Mouse (Mus musculus): Measurements from ENCODE around the gene Hnrnpa2b1. TPM values are rescaled to one million over a fixed set of nuclear protein-coding genes. Genes with fewer than 3 reads are reported as not detected.
A peak's percentile ranks its signal among the peaks of the same experiment; 100 is the strongest.

Gene Hnrnpa2b1
- total RNA-seq, 1 experiment: 609 TPM

DNA sequence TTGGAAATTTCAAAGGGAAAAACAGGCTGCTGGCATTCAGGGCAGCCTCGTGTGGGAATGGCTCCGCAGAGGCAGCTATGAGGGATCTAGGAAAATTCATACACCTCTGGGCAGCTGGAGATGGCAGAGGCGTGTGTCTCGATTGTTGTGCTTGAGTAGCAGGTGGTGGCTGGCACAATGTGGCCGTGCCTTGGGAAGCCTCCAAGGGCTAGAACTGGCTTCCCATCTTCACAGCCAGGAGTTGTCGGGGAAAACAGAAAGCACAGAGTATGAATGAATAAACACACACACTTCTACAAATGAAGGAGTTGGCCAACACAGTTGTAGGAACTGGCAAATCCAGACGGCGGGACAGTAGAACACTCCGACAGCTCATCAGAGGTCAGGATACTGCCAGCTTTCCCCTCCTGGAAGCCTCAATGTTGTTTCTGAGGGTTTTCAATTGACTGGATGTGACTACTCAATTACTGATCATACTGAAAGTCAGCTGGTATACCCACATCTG is 30.8 kb downstream of the Hnrnpa2b1 start:
- H3K36me3 ChIP-seq (ENCODE audit: control insufficient read depth, insufficient read depth, low read length, poor library complexity, severe bottlenecking): no peaks in the 10 kb centered on the region
- H3K4me1 ChIP-seq (ENCODE audit: control insufficient read depth in 2 of 2, insufficient read depth in 2 of 2, low read length in 2 of 2, poor library complexity in 1 of 2): peaks cover 6% of the 10 kb centered on the region in 2 experiments; a peak in 2 of 4 replicates
- H3K9me3 ChIP-seq (ENCODE audit: control insufficient read depth, insufficient read depth, low read depth, low read length): no peaks in the 10 kb centered on the region
- no peak overlapping the region for H3K9ac ChIP-seq (ENCODE audit: insufficient read depth, low read depth, low read length, poor library complexity, severe bottlenecking)
- H3K4me3 ChIP-seq (ENCODE audit: insufficient read depth in 1 of 2, low read depth in 1 of 2, low read length in 2 of 2, poor library complexity in 1 of 2, severe bottlenecking in 1 of 2): no peak overlapping the region
- in situ Hi-C loops (cut with MboI; ENCODE audit: low sequenced_read_pairs in 2 of 2, unreplicated experiment in 2 of 2): no loop called here
- no peak for DNase-seq (ENCODE audit: low read depth, low spot score)
- no peak overlapping the region for H3K27ac ChIP-seq (ENCODE audit: insufficient read depth, low read depth, low read length, poor library complexity, severe bottlenecking)
- no peak for TF ChIP-seq CHD2 (IDR thresholded peaks at IDR 0.05; ENCODE audit: low read depth, low read length)
- no peak for TF ChIP-seq ZNF384 (IDR thresholded peaks at IDR 0.05; ENCODE audit: low read depth, low read length)
- no peak for TF ChIP-seq ZC3H11A (IDR thresholded peaks at IDR 0.05; ENCODE audit: borderline replicate concordance, low read depth, low read length)
- TF ChIP-seq MAFK (IDR thresholded peaks at IDR 0.05; ENCODE audit: insufficient read depth, low read depth, low read length): no peak

DNA sequence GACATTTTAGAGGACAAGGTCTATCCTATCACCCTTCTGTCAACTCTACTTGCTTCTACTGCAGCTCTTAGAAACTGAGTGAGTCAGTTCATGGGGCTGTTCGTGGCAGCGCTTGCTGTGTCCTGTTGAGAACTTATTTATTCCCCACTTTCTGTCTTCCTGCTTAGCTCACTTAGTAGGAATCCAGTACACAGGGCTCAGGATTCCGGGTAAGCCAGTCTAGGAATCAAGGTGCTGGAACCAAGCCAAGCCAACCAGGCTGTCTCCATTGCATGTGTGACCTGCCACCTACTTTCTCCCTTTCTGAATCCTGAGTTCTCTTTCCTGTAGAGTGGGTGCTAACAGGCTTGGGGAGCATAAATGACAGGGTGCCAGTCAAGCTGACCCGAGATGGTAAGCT is 32.0 kb downstream of the Hnrnpa2b1 start:
- Histone ChIP-seq H3K9ac (ENCODE audit: insufficient read depth, low read depth, low read length, poor library complexity, severe bottlenecking) (no peak overlapping the region), H3K27ac (ENCODE audit: insufficient read depth, low read depth, low read length, poor library complexity, severe bottlenecking) (no peak overlapping the region), H3K36me3 (ENCODE audit: control insufficient read depth, insufficient read depth, low read length, poor library complexity, severe bottlenecking) (no peaks in the 10 kb centered on the region), H3K4me1 (ENCODE audit: control insufficient read depth in 2 of 2, insufficient read depth in 2 of 2, low read length in 2 of 2, poor library complexity in 1 of 2) (peaks cover 6% of the 10 kb centered on the region in 2 experiments; a peak in 2 of 4 replicates), H3K9me3 (ENCODE audit: control insufficient read depth, insufficient read depth, low read depth, low read length) (no peaks in the 10 kb centered on the region), H3K4me3 (ENCODE audit: insufficient read depth in 1 of 2, low read depth in 1 of 2, low read length in 2 of 2, poor library complexity in 1 of 2, severe bottlenecking in 1 of 2) (no peak overlapping the region)
- in situ Hi-C loops (cut with MboI; ENCODE audit: low sequenced_read_pairs in 2 of 2, unreplicated experiment in 2 of 2): no loop called here
- DNase-seq (ENCODE audit: low read depth, low spot score): no peak
- no peak for TF ChIP-seq HCFC1 (IDR thresholded peaks at IDR 0.05; ENCODE audit: borderline replicate concordance, insufficient read depth, low read length)

DNA sequence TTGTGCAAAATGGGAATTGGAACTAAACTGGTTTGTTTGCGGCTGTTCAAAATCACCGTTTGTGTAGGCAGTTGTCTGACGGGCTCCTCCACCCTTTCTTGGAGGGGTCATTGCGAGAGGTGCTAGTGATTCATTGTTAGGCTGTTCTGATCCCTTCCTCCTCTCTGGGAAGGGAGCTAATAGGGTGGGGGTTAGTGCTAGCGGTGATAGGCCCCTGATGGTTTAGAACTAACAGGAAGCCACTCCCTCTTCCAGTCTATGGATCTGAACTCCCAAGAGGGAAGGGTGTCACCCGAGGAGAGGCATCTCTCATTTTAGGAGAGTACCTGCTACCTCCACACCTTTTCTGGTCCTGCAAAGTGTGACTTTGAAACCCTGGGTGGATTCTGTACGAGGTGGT is 35.4 kb downstream of the Hnrnpa2b1 start:
- H3K36me3 ChIP-seq (ENCODE audit: control insufficient read depth, insufficient read depth, low read length, poor library complexity, severe bottlenecking): no peaks in the 10 kb centered on the region
- H3K4me3 ChIP-seq (ENCODE audit: insufficient read depth in 1 of 2, low read depth in 1 of 2, low read length in 2 of 2, poor library complexity in 1 of 2, severe bottlenecking in 1 of 2): no peak overlapping the region; a peak in 1 of 4 replicates
- H3K4me1 ChIP-seq (ENCODE audit: control insufficient read depth in 2 of 2, insufficient read depth in 2 of 2, low read length in 2 of 2, poor library complexity in 1 of 2): peaks cover 4 to 6% of the 10 kb centered on the region in 2 experiments; a peak in 2 of 4 replicates
- no peak overlapping the region for H3K27ac ChIP-seq (ENCODE audit: insufficient read depth, low read depth, low read length, poor library complexity, severe bottlenecking)
- in situ Hi-C loops (cut with MboI; ENCODE audit: low sequenced_read_pairs in 2 of 2, unreplicated experiment in 2 of 2): no loop called here
- no peak for DNase-seq (ENCODE audit: low read depth, low spot score)
- TF ChIP-seq ZC3H11A (IDR thresholded peaks at IDR 0.05; ENCODE audit: borderline replicate concordance, low read depth, low read length) (no peak), CHD2 (IDR thresholded peaks at IDR 0.05; ENCODE audit: low read depth, low read length) (no peak), MAFK (IDR thresholded peaks at IDR 0.05; ENCODE audit: insufficient read depth, low read depth, low read length) (no peak), HCFC1 (IDR thresholded peaks at IDR 0.05; ENCODE audit: borderline replicate concordance, insufficient read depth, low read length) (no peak), ZNF384 (IDR thresholded peaks at IDR 0.05; ENCODE audit: low read depth, low read length) (no peak)
- no peaks in the 10 kb centered on the region for H3K9me3 ChIP-seq (ENCODE audit: control insufficient read depth, insufficient read depth, low read depth, low read length)
- H3K9ac ChIP-seq (ENCODE audit: insufficient read depth, low read depth, low read length, poor library complexity, severe bottlenecking): no peak overlapping the region

DNA sequence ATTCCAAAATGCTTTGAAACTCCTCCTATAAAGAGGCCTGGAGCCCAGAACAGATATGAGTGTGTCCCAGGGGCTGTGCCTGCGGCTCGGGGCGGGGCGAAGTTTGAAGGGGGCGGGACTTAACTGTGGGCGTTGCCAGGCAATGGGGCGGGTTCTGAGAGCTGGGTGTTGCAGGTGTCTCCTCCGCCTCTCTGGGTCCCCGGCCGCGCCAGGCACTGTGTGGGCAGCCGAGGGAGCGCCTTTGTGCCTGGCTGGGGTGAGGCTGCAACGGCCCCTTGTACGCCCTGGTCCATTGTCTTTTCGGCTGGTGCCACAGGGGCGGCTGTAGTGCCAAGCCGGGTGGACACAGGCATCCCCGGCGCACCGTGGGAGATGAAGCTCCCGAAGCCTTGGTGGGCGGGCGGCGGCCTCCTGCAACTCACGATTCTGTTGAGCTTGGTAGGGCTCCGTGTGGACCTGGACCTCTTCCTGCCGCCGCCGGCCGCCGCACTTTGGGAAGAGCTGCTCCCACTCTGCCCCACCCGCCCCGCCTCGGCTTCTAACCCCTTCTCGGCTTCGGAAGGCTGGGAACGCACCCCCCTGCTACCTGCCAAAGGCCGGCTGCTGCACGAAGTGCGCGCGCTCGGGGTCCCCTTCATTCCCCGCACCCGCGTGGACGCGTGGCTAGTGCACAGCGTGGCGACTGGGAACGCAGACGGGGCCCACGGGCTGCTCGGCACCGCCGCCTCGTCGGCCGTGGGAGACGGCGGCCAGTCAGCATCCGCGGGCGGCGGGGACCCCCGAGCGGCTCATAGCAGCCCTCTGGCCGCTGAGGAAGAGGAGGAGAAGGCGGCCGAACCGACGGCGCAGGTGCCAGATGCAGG is 36.9 kb downstream of the Hnrnpa2b1 start, which contains the start of gene Nfe2l3:
Gene Nfe2l3 (plus strand): TSS at position 136 of the 863 bp plus-strand sequence.
- DNase-seq (ENCODE audit: low read depth, low spot score): peak; percentile 70
- in situ Hi-C loops (cut with MboI; ENCODE audit: low sequenced_read_pairs in 2 of 2, unreplicated experiment in 2 of 2): no loop called here
- no peaks in the 10 kb centered on the region for H3K9me3 ChIP-seq (ENCODE audit: control insufficient read depth, insufficient read depth, low read depth, low read length)
- no peak within 1 kb of the TSS for H3K27ac ChIP-seq (ENCODE audit: insufficient read depth, low read depth, low read length, poor library complexity, severe bottlenecking)
- no peaks in the 10 kb centered on the region for H3K36me3 ChIP-seq (ENCODE audit: control insufficient read depth, insufficient read depth, low read length, poor library complexity, severe bottlenecking)
- H3K4me3 ChIP-seq (ENCODE audit: insufficient read depth in 1 of 2, low read depth in 1 of 2, low read length in 2 of 2, poor library complexity in 1 of 2, severe bottlenecking in 1 of 2): peak within 1 kb of the TSS; percentile 86 to 94
- TF ChIP-seq HCFC1 (IDR thresholded peaks at IDR 0.05; ENCODE audit: borderline replicate concordance, insufficient read depth, low read length): no peak
- TF ChIP-seq ZC3H11A (IDR thresholded peaks at IDR 0.05; ENCODE audit: borderline replicate concordance, low read depth, low read length): no peak
- no peak for TF ChIP-seq CHD2 (IDR thresholded peaks at IDR 0.05; ENCODE audit: low read depth, low read length)
- TF ChIP-seq ZNF384 (IDR thresholded peaks at IDR 0.05; ENCODE audit: low read depth, low read length): no peak
- TF ChIP-seq MAFK (IDR thresholded peaks at IDR 0.05; ENCODE audit: insufficient read depth, low read depth, low read length): no peak
- peak within 1 kb of the TSS; percentile 51 for H3K9ac ChIP-seq (ENCODE audit: insufficient read depth, low read depth, low read length, poor library complexity, severe bottlenecking)
- H3K4me1 ChIP-seq (ENCODE audit: control insufficient read depth in 2 of 2, insufficient read depth in 2 of 2, low read length in 2 of 2, poor library complexity in 1 of 2): peaks cover 4 to 6% of the 10 kb centered on the region in 2 experiments; a peak in 3 of 4 replicates

Measured in ES-E14 (cell line).